Mouse (Mus musculus): Measurements from ENCODE around the gene Ephb2.

GRCm38 (mm10) chr4:136651882-136652527 is 183.8 kb downstream of the Ephb2 start:
- TF ChIP-seq CTCF (IDR thresholded peaks at IDR 0.05; ENCODE audit: low read depth, low read length) (no peak), GATA1 (IDR thresholded peaks at IDR 0.05; ENCODE audit: borderline replicate concordance, low read length) (no peak)
